Mouse (Mus musculus): ENCODE measurements around the gene Arnt2. TPM values are rescaled to one million over a fixed set of nuclear protein-coding genes. Genes with fewer than 3 reads are reported as not detected.

The Arnt2 gene
- polyA plus RNA-seq, 1 experiment from 2014 or later = 83.8 TPM

- no peak overlapping the region for H3K4me3 ChIP-seq (ENCODE audit: low read depth, low read length)
- peaks cover 22% of the 10 kb centered on the region; the same call in 1 of the 2 replicates for H3K4me1 ChIP-seq (ENCODE audit: control insufficient read depth, insufficient read depth, low read length)
- no peak overlapping the region for H3K4me2 ChIP-seq (ENCODE audit: low read depth, low read length)
- no peaks in the 10 kb centered on the region for H3K27me3 ChIP-seq (ENCODE audit: control insufficient read depth, insufficient read depth, low read length)
- H3K9ac ChIP-seq (replicated peaks; ENCODE audit: low read depth, low read length) = no peak overlapping the region
- no peaks in the 10 kb centered on the region for H3K9me3 ChIP-seq (ENCODE audit: control insufficient read depth, low read length)
- H3K36me3 ChIP-seq (ENCODE audit: control insufficient read depth, insufficient read depth, low read length) = peaks cover 8% of the 10 kb centered on the region
- H3K27ac ChIP-seq (ENCODE audit: low read depth, low read length) = peak overlapping the region; percentile 2; the same call in 1 of the 2 replicates
- ATAC-seq (ENCODE audit: low read depth) = no peak
- 46% methylated on average over 1 of the region's 1 CpGs for WGBS
Measured at GRCm38 (mm10) chr7:84329174-84329583, 80.8 kb downstream of the Arnt2 start.

- WGBS = 34% methylated on average over 1 of the region's 1 CpGs
- peak; percentile 9; the same call in 1 of the 2 replicates for ATAC-seq (ENCODE audit: low read depth)
- H3K27ac ChIP-seq (ENCODE audit: low read depth, low read length) = peak overlapping the region; percentile 2; the same call in 1 of the 2 replicates
Measured at GRCm38 (mm10) chr7:84328770-84329169, 81.2 kb downstream of the Arnt2 start.

DNA sequence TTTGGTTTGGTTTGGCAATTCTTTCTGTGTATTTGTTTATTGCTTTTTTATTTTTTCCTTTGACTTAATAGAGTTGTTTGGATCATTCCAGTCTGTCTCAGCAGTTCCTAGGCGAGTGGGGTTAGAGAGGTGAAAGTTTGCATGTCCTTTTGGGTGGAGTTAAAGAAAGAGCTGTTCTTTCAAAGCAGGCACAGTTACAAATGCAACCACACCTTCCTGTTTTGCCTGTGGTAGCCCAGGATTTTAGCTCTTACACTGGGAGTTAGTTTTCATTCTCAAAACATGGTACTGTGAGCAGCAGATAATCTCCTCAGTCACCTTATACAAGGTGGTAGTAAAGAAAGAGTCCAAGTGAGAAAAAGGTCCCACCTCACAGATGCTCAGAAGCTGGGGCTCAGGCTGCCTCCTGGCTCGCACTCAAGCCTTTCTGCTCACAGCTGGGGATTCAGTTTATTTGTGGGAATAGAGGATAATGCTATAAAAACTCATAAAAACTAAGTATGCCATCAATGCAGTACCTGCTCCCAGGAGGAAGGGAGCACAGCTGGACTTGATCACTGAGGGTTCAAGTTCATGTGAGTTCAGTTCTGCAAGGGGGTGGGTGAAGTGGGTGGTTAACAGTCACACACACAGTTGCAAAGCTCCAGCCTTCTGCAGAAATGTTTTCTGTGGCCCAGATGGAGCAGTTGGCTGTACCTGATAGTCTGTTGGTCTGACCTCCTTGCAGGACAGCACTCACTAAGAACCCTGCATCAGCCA is 84.2 kb downstream of the Arnt2 start:
- Histone ChIP-seq H3K4me1 (ENCODE audit: control insufficient read depth, insufficient read depth, low read length) (peaks cover 7% of the 10 kb centered on the region; the same call in 1 of the 2 replicates), H3K9me3 (ENCODE audit: control insufficient read depth, low read length) (no peaks in the 10 kb centered on the region), H3K36me3 (ENCODE audit: control insufficient read depth, insufficient read depth, low read length) (peaks cover 8% of the 10 kb centered on the region), H3K27me3 (ENCODE audit: control insufficient read depth, insufficient read depth, low read length) (no peaks in the 10 kb centered on the region), H3K27ac (ENCODE audit: low read depth, low read length) (no peak overlapping the region), H3K4me3 (ENCODE audit: low read depth, low read length) (no peak overlapping the region), H3K9ac (replicated peaks; ENCODE audit: low read depth, low read length) (no peak overlapping the region), H3K4me2 (ENCODE audit: low read depth, low read length) (no peak overlapping the region)
- ATAC-seq (ENCODE audit: low read depth) = no peak
- whole genome bisulfite sequencing = 66% methylated on average over 2 of the region's 2 CpGs

More at GRCm38 (mm10) chr7:84328770-84329169, 81.2 kb downstream of the Arnt2 start:
- Histone ChIP-seq H3K4me1 (ENCODE audit: control insufficient read depth, insufficient read depth, low read length) (peaks cover 22% of the 10 kb centered on the region; the same call in 1 of the 2 replicates), H3K9me3 (ENCODE audit: control insufficient read depth, low read length) (no peaks in the 10 kb centered on the region), H3K36me3 (ENCODE audit: control insufficient read depth, insufficient read depth, low read length) (peaks cover 8% of the 10 kb centered on the region), H3K27me3 (ENCODE audit: control insufficient read depth, insufficient read depth, low read length) (no peaks in the 10 kb centered on the region), H3K9ac (replicated peaks; ENCODE audit: low read depth, low read length) (no peak overlapping the region), H3K4me3 (ENCODE audit: low read depth, low read length) (no peak overlapping the region), H3K4me2 (ENCODE audit: low read depth, low read length) (no peak overlapping the region)

GRCm38 (mm10) chr7:84321542-84321941 is 88.4 kb downstream of the Arnt2 start:
- 92% methylated on average over 1 of the region's 1 CpGs for WGBS
- H3K4me1 ChIP-seq (ENCODE audit: control insufficient read depth, insufficient read depth, low read length) = no peaks in the 10 kb centered on the region
- ATAC-seq (ENCODE audit: low read depth) = no peak
- no peaks in the 10 kb centered on the region for H3K36me3 ChIP-seq (ENCODE audit: control insufficient read depth, insufficient read depth, low read length)
- no peak overlapping the region for H3K4me2 ChIP-seq (ENCODE audit: low read depth, low read length)
- H3K27me3 ChIP-seq (ENCODE audit: control insufficient read depth, insufficient read depth, low read length) = no peaks in the 10 kb centered on the region
- H3K4me3 ChIP-seq (ENCODE audit: low read depth, low read length) = no peak overlapping the region
- no peak overlapping the region for H3K27ac ChIP-seq (ENCODE audit: low read depth, low read length)
- H3K9me3 ChIP-seq (ENCODE audit: control insufficient read depth, low read length) = no peaks in the 10 kb centered on the region
- H3K9ac ChIP-seq (replicated peaks; ENCODE audit: low read depth, low read length) = no peak overlapping the region

DNA sequence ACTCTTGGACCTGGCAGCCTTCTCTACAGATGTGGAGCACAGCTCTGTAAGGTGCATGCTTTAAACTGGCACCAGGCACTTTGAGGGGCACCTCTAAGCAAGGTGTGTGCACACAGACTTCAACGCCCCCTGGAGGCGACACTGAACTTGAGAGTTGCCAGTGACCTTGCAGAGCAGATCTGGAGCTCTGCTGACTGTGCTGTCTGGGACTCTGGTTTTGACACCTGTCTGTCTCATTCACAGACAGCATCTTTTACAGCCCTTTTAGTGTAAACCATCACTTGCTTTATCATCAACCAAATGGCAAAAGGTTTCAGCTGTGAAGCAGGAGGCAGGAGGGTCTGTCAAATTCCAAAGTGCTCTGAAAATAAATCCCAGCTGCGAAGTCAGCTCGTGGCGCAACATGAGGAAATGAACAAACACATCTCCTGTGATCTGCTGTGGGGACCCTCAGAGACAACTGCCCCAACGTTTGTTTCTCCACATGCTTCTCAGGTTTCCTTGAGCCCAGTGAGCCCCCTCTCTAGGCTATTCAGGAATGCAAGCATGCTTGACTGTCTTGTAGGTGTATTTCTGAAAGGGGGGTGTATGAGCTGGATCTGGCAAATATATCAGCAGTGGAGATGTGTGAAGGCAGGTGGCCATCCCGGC is 94.5 kb downstream of the Arnt2 start:
- Histone ChIP-seq H3K36me3 (ENCODE audit: control insufficient read depth, insufficient read depth, low read length) (peaks cover 3% of the 10 kb centered on the region; the same call in 1 of the 2 replicates), H3K4me2 (ENCODE audit: low read depth, low read length) (no peak overlapping the region), H3K27ac (ENCODE audit: low read depth, low read length) (no peak overlapping the region), H3K27me3 (ENCODE audit: control insufficient read depth, insufficient read depth, low read length) (no peaks in the 10 kb centered on the region), H3K9me3 (ENCODE audit: control insufficient read depth, low read length) (no peaks in the 10 kb centered on the region), H3K9ac (replicated peaks; ENCODE audit: low read depth, low read length) (no peak overlapping the region), H3K4me1 (ENCODE audit: control insufficient read depth, insufficient read depth, low read length) (no peaks in the 10 kb centered on the region), H3K4me3 (ENCODE audit: low read depth, low read length) (no peak overlapping the region)
- no peak for ATAC-seq (ENCODE audit: low read depth)
- 78% methylated on average over 7 of the region's 7 CpGs for WGBS

- H3K4me1 ChIP-seq (ENCODE audit: control insufficient read depth, insufficient read depth, low read length) = no peaks in the 10 kb centered on the region
- 94% methylated on average over 2 of the region's 2 CpGs for WGBS
- no peak overlapping the region for H3K9ac ChIP-seq (replicated peaks; ENCODE audit: low read depth, low read length)
- H3K36me3 ChIP-seq (ENCODE audit: control insufficient read depth, insufficient read depth, low read length) = peaks cover 8% of the 10 kb centered on the region; the same call in 1 of the 2 replicates
- H3K27me3 ChIP-seq (ENCODE audit: control insufficient read depth, insufficient read depth, low read length) = no peaks in the 10 kb centered on the region
- H3K4me2 ChIP-seq (ENCODE audit: low read depth, low read length) = no peak overlapping the region
- ATAC-seq (ENCODE audit: low read depth) = no peak
- no peak overlapping the region for H3K27ac ChIP-seq (ENCODE audit: low read depth, low read length)
- H3K9me3 ChIP-seq (ENCODE audit: control insufficient read depth, low read length) = no peaks in the 10 kb centered on the region
- H3K4me3 ChIP-seq (ENCODE audit: low read depth, low read length) = no peak overlapping the region
Measured at GRCm38 (mm10) chr7:84314742-84315141, 95.2 kb downstream of the Arnt2 start.

GRCm38 (mm10) chr7:84311624-84312023 is 98.4 kb downstream of the Arnt2 start:
- no peak overlapping the region for H3K9ac ChIP-seq (replicated peaks; ENCODE audit: low read depth, low read length)
- no peak for ATAC-seq (ENCODE audit: low read depth)
- H3K4me2 ChIP-seq (ENCODE audit: low read depth, low read length) = no peak overlapping the region
- peaks cover 8% of the 10 kb centered on the region; the same call in 1 of the 2 replicates for H3K36me3 ChIP-seq (ENCODE audit: control insufficient read depth, insufficient read depth, low read length)
- no peak overlapping the region for H3K27ac ChIP-seq (ENCODE audit: low read depth, low read length)
- H3K4me3 ChIP-seq (ENCODE audit: low read depth, low read length) = no peak overlapping the region
- no peaks in the 10 kb centered on the region for H3K27me3 ChIP-seq (ENCODE audit: control insufficient read depth, insufficient read depth, low read length)
- 74% methylated on average over 3 of the region's 3 CpGs for WGBS
- no peaks in the 10 kb centered on the region for H3K4me1 ChIP-seq (ENCODE audit: control insufficient read depth, insufficient read depth, low read length)
- H3K9me3 ChIP-seq (ENCODE audit: control insufficient read depth, low read length) = no peaks in the 10 kb centered on the region

GRCm38 (mm10) chr7:84310909-84311311 is 99.1 kb downstream of the Arnt2 start:
- Histone ChIP-seq H3K4me2 (ENCODE audit: low read depth, low read length) (no peak overlapping the region), H3K4me1 (ENCODE audit: control insufficient read depth, insufficient read depth, low read length) (no peaks in the 10 kb centered on the region), H3K9ac (replicated peaks; ENCODE audit: low read depth, low read length) (no peak overlapping the region), H3K36me3 (ENCODE audit: control insufficient read depth, insufficient read depth, low read length) (peaks cover 8% of the 10 kb centered on the region; the same call in 1 of the 2 replicates), H3K27me3 (ENCODE audit: control insufficient read depth, insufficient read depth, low read length) (no peaks in the 10 kb centered on the region), H3K27ac (ENCODE audit: low read depth, low read length) (no peak overlapping the region), H3K4me3 (ENCODE audit: low read depth, low read length) (no peak overlapping the region), H3K9me3 (ENCODE audit: control insufficient read depth, low read length) (no peaks in the 10 kb centered on the region)
- no peak for ATAC-seq (ENCODE audit: low read depth)
- WGBS = 89% methylated on average over 4 of the region's 4 CpGs

GRCm38 (mm10) chr7:84307329-84307925 is 102.5 kb downstream of the Arnt2 start:
- Histone ChIP-seq H3K4me1 (ENCODE audit: control insufficient read depth, insufficient read depth, low read length) (no peaks in the 10 kb centered on the region), H3K9me3 (ENCODE audit: control insufficient read depth, low read length) (no peaks in the 10 kb centered on the region), H3K4me2 (ENCODE audit: low read depth, low read length) (no peak overlapping the region), H3K27me3 (ENCODE audit: control insufficient read depth, insufficient read depth, low read length) (no peaks in the 10 kb centered on the region), H3K9ac (replicated peaks; ENCODE audit: low read depth, low read length) (no peak overlapping the region), H3K36me3 (ENCODE audit: control insufficient read depth, insufficient read depth, low read length) (peaks cover 14% of the 10 kb centered on the region), H3K27ac (ENCODE audit: low read depth, low read length) (no peak overlapping the region), H3K4me3 (ENCODE audit: low read depth, low read length) (no peak overlapping the region)
- WGBS = 77% methylated on average over 3 of the region's 3 CpGs
- ATAC-seq (ENCODE audit: low read depth) = peak; percentile 46; the same call in 1 of the 2 replicates

All from neural tube, embryonic 14.5 days (tissue).